Mouse (Mus musculus) heart, embryonic 14.5 days (tissue): ENCODE measurements at regions not wholly inside any gene's neighbourhood (a gene's known extent, or its start where the extent isn't known, plus 50 kb on each side); places are given as distances from the start of the nearest gene placed in this dataset.

ENCODE experiments used
- ATAC-seq: fragments of 200-750 bp; cut with Nextera tagmentation; 2 replicates; pipeline ENCODE4 v1.8.0; 2017; ENCODE audit warnings: low read depth, moderate TSS enrichment; ENCODE audit not compliant: insufficient number of reproducible peaks, insufficient read depth, low FRiP score
- H3K27ac ChIP-seq, 2 experiments: fragments of 200-500 bp in 1 of 2; fragments of 300-500 bp in 1 of 2; sonication (generic) in 1 of 2; replicated peaks in 1 of 2; 2 replicates each; pipeline ENCODE4 v1.5.1; 2012 to 2014; ENCODE audit warnings: low read depth in 2 of 2, low read length in 2 of 2, control low read depth in 1 of 2, mild to moderate bottlenecking in 1 of 2, mixed read lengths in 1 of 2; ENCODE audit not compliant: control insufficient read depth in 1 of 2, insufficient read depth in 1 of 2
- H3K27me3 ChIP-seq: fragments of 300-500 bp; sonication (generic); 2 replicates; pipeline ENCODE4 v1.6.1; 2014; ENCODE audit warnings: mild to moderate bottlenecking, low read length, control low read depth; ENCODE audit not compliant: control insufficient read depth, insufficient read depth
- H3K36me3 ChIP-seq: fragments of 300-500 bp; sonication (generic); 2 replicates; pipeline ENCODE4 v1.6.1; 2014; ENCODE audit warnings: mild to moderate bottlenecking, control low read depth, low read length, mixed read lengths; ENCODE audit not compliant: control insufficient read depth, insufficient read depth
- H3K4me1 ChIP-seq, 2 experiments: fragments of 200-500 bp in 1 of 2; fragments of 300-500 bp in 1 of 2; sonication (generic) in 1 of 2; 2 replicates each; pipeline ENCODE4 v1.6.1; 2012 to 2014; ENCODE audit warnings: low read length in 2 of 2, control low read depth in 1 of 2, mixed read lengths in 1 of 2; ENCODE audit not compliant: control insufficient read depth in 2 of 2, insufficient read depth in 2 of 2
- H3K4me2 ChIP-seq: fragments of 300-500 bp; sonication (generic); 2 replicates; pipeline ENCODE4 v1.6.1; 2014; ENCODE audit warnings: mild to moderate bottlenecking, low read length
- H3K4me3 ChIP-seq, 2 experiments: fragments of 200-500 bp in 1 of 2; fragments of 300-500 bp in 1 of 2; sonication (generic) in 1 of 2; 2 replicates each; pipeline ENCODE4 v1.5.1; 2012 to 2014; ENCODE audit warnings: low read length in 2 of 2, mild to moderate bottlenecking in 2 of 2, control low read depth in 1 of 2, low read depth in 1 of 2, moderate library complexity in 1 of 2; ENCODE audit not compliant: control insufficient read depth in 1 of 2, insufficient read depth in 1 of 2
- H3K9ac ChIP-seq: fragments of 300-500 bp; sonication (generic); 2 replicates; pipeline ENCODE4 v1.6.1; 2014; ENCODE audit warnings: mild to moderate bottlenecking, low read length
- H3K9me3 ChIP-seq: fragments of 300-500 bp; sonication (generic); 2 replicates; pipeline ENCODE4 v1.6.1; 2016; ENCODE audit warnings: low read length, control low read depth; ENCODE audit not compliant: control insufficient read depth
- WGBS: fragments of 180-500 bp; shearing (Covaris S2); extraction: QIAGEN DNeasy Blood & Tissue Kit; methylation state at CpG from one replicate; pipeline ENCODE4 v1.1.7; 2014; 5-methylcytosine and 5-hydroxymethylcytosine counted together

GRCm38 (mm10) chr10:95015298-95015951 is 70.8 kb upstream of the Plxnc1 start:
- Histone ChIP-seq H3K9me3 (no peaks in the 10 kb centered on the region), H3K27ac (no peak overlapping the region), H3K4me2 (no peak overlapping the region), H3K27me3 (no peaks in the 10 kb centered on the region), H3K36me3 (no peaks in the 10 kb centered on the region), H3K4me3 (no peak overlapping the region), H3K9ac (no peak overlapping the region), H3K4me1 (peaks cover 7 to 8% of the 10 kb centered on the region in 2 experiments)
- WGBS: 90% methylated on average over 9 of the region's 9 CpGs
- ATAC-seq: no peak

DNA sequence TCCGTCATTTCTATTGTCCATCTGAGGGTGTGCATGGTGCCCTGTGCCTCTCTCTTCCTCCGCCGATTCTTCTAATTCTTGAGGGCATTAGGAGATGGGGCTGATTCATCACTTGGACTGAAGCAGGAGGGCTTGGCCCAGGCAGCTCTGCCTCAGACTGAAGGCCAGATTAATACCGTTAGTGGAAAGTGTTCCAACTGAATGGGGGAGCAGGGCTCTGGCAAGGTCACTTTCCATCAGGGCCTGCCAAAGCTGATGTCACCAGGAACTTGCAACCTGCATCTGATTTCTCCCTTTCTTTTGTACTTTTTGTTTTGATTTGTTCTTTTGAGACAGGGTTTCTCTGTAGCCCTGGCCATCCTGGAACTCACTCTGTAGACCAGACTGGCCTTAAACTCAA is 69.3 kb upstream of the Plxnc1 start:
- Histone ChIP-seq H3K27me3 (no peaks in the 10 kb centered on the region), H3K36me3 (no peaks in the 10 kb centered on the region), H3K27ac (peak overlapping the region; percentile 67 to 70), H3K9ac (no peak overlapping the region), H3K4me1 (peaks cover 7 to 8% of the 10 kb centered on the region in 2 experiments), H3K9me3 (no peaks in the 10 kb centered on the region), H3K4me3 (no peak overlapping the region), H3K4me2 (no peak overlapping the region)
- 51% methylated on average over 4 of the region's 4 CpGs for WGBS
- 0 out of 2 replicates have a peak, but pooled peaks have one; percentile 45 for ATAC-seq

GRCm38 (mm10) chr10:95013213-95013915 is 68.7 kb upstream of the Plxnc1 start:
- no peak overlapping the region for H3K4me3 ChIP-seq
- no peaks in the 10 kb centered on the region for H3K9me3 ChIP-seq
- WGBS: 87% methylated on average over 11 of the region's 11 CpGs
- no peaks in the 10 kb centered on the region for H3K27me3 ChIP-seq
- H3K27ac ChIP-seq: peak overlapping the region; percentile 67 to 70
- H3K9ac ChIP-seq: no peak overlapping the region
- ATAC-seq: no peak
- H3K4me2 ChIP-seq: no peak overlapping the region
- H3K4me1 ChIP-seq: peaks cover 7 to 8% of the 10 kb centered on the region in 2 experiments
- no peaks in the 10 kb centered on the region for H3K36me3 ChIP-seq

DNA sequence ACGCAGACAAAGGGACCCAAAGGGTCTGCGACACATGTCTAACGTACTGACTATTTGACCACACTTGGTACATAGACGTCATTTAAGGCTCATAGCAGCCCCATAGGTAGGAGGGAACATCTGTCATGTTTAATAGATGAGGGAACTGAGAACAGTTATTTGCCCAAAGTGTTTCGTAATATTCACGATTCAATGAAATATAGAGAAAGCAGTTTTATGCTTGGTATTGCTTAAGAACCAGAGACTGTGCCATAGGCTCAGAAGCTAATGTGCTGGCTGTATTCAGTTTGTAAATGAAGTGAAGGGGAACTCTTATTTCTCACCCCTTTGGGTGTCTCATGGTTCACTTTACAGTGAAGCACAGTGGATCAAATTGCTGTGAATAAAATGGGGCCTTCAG is 65.7 kb upstream of the Plxnc1 start:
- H3K27ac ChIP-seq: no peak overlapping the region
- H3K4me3 ChIP-seq: no peak overlapping the region
- no peak overlapping the region for H3K4me2 ChIP-seq
- no peak overlapping the region for H3K9ac ChIP-seq
- no peak for ATAC-seq
- H3K36me3 ChIP-seq: no peaks in the 10 kb centered on the region
- 0 out of 2 replicates have a peak, but pooled peaks cover 3% of the 10 kb centered on the region for H3K9me3 ChIP-seq
- peaks cover 7 to 8% of the 10 kb centered on the region in 2 experiments for H3K4me1 ChIP-seq
- 92% methylated on average over 6 of the region's 6 CpGs for WGBS
- no peaks in the 10 kb centered on the region for H3K27me3 ChIP-seq

DNA sequence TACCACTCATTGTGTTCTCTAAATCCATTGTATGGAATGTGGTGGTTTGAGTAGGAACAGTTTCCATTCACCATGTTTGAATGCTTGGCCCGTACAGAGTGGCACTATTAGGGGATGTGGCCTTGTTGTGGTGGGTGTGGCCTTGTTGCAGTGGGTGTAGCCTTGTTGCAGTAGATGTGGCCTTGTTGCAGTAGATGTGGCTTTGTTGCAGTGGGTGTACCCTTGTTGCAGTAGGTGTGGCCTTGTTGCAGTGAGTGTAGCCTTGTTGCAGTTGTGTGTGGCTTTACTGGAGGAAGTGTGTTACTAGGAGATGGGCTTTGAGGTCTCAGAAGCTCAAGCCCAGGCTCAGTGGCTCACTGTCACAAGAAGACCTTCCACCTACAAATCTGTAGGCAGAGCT is 64.4 kb upstream of the Plxnc1 start:
- Histone ChIP-seq H3K4me1 (peaks cover 7% of the 10 kb centered on the region in 2 experiments), H3K27ac (no peak overlapping the region), H3K4me2 (no peak overlapping the region), H3K9ac (no peak overlapping the region), H3K4me3 (no peak overlapping the region), H3K27me3 (no peaks in the 10 kb centered on the region), H3K9me3 (0 out of 2 replicates have a peak, but pooled peaks cover 6% of the 10 kb centered on the region), H3K36me3 (no peaks in the 10 kb centered on the region)
- ATAC-seq: peak; percentile 35; the same call in 1 of the 2 replicates
- WGBS: 62% methylated on average over 1 of the region's 1 CpGs

DNA sequence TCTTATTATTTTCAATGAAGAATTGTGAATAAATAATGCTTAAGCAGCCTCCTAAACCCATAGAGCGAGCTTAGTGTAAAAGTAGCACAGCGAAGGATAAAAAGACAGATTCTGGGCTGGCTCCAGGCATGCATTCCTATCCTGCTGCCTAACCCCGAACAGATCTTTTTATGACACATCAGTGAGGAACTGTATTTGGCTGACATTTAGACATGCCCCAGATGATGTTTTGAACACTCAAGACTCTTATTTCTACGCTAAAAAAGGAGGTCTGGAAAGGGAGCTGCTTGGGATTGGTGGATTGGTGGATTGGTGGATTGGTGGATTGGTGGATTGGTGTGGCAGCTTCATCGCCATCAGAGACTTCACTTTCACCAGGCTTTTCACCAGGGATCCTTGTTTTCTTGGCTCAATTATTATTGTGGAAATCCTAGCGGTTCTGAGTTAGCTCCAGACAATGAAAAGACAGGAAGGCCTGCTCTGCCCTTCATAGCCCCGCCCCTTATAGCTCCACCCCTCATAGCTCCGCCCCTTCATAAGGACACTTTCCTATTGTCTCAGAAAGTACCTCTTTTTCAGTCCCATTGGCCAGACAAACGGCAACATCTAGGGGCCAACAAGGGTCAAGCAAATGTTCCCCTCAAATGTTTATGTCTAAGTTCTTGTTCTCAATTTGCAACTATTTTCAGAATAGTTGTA is 59.6 kb upstream of the Plxnc1 start:
- no peaks in the 10 kb centered on the region for H3K36me3 ChIP-seq
- peak overlapping the region; percentile 71 to 72 for H3K27ac ChIP-seq
- no peak overlapping the region for H3K9ac ChIP-seq
- 0 out of 2 replicates have a peak, but pooled peaks cover 6% of the 10 kb centered on the region for H3K9me3 ChIP-seq
- H3K4me3 ChIP-seq: no peak overlapping the region
- peaks cover 0 to 3% of the 10 kb centered on the region in 2 experiments; a peak in 2 of 4 replicates for H3K4me1 ChIP-seq
- no peaks in the 10 kb centered on the region for H3K27me3 ChIP-seq
- ATAC-seq: 0 out of 2 replicates have a peak, but pooled peaks have one; percentile 21
- 65% methylated on average over 9 of the region's 9 CpGs for WGBS
- H3K4me2 ChIP-seq: no peak overlapping the region

DNA sequence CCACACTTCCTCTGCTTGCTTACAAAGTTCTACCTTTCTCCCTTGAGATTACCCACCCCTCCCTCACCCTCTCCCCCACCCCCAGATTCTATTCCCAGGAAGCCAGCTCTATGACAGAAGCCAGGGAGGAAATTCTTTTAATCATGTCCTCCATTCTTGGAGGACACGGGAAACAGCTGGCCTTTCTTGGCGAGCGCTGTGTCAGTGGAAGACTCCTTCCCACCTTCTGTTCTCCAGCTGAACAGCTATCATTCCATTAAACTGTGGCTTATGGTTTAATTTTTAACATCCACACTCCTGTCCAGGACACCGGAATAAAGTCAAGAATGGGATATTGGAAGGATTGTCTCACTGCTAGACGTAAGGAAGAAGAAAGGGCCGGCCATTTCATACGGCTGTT is 59.0 kb upstream of the Plxnc1 start:
- H3K9me3 ChIP-seq: 0 out of 2 replicates have a peak, but pooled peaks cover 6% of the 10 kb centered on the region
- H3K9ac ChIP-seq: no peak overlapping the region
- no peaks in the 10 kb centered on the region for H3K36me3 ChIP-seq
- H3K27me3 ChIP-seq: no peaks in the 10 kb centered on the region
- no peak for ATAC-seq
- H3K4me3 ChIP-seq: no peak overlapping the region
- H3K27ac ChIP-seq: peak overlapping the region; percentile 65 to 71
- peaks cover 0 to 3% of the 10 kb centered on the region in 2 experiments; a peak in 2 of 4 replicates for H3K4me1 ChIP-seq
- WGBS: 78% methylated on average over 7 of the region's 7 CpGs
- no peak overlapping the region for H3K4me2 ChIP-seq
